Mouse (Mus musculus): ENCODE results near the gene Gsdma2.
"Not testable (repeated sequence)": the region's sequence is repeated elsewhere in the genome, so short reads cannot be mapped to it uniquely, and the experiment has no call there.

Gene Gsdma2

GRCm38 (mm10) chr11:98646459-98646858, at the start of gene Gsdma2:
Gene Gsdma2 (plus strand): TSS chr11:98646759.
- DNase-seq (ENCODE audit: low spot score) = no peak

- peak; percentile 83 for DNase-seq (ENCODE audit: low spot score)
Measured at GRCm38 (mm10) chr11:98597363-98597762, 49.2 kb upstream of the Gsdma2 start.

- no peak for DNase-seq (ENCODE audit: low spot score)
Measured at GRCm38 (mm10) chr11:98597991-98598390, 48.6 kb upstream of the Gsdma2 start, which contains the start of gene Lrrc3c. Gene Lrrc3c (plus strand): TSS chr11:98598291.

DNA sequence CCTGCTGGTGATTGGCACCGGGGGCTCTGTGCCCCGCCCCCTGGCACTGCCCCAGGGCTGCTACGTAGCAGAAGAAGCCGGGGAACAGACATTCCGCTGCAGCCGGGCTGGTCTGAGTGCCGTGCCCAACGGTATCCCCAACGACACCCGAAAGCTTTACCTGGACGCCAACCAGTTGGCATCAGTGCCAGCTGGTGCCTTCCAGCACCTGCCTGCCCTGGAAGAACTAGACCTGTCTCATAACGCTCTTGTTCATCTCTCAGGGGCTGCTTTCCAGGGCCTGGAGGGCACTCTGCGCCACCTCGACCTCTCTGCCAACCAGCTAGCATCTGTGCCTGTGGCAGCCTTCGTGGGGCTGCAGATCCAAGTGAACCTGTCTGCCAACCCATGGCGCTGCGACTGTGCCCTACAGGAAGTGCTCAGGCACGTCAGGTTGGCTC, 47.7 kb upstream of the Gsdma2 start:
- DNase-seq (ENCODE audit: low spot score) = no peak

GRCm38 (mm10) chr11:98599291-98599690, 47.3 kb upstream of the Gsdma2 start:
- no peak for DNase-seq (ENCODE audit: low spot score)

DNA sequence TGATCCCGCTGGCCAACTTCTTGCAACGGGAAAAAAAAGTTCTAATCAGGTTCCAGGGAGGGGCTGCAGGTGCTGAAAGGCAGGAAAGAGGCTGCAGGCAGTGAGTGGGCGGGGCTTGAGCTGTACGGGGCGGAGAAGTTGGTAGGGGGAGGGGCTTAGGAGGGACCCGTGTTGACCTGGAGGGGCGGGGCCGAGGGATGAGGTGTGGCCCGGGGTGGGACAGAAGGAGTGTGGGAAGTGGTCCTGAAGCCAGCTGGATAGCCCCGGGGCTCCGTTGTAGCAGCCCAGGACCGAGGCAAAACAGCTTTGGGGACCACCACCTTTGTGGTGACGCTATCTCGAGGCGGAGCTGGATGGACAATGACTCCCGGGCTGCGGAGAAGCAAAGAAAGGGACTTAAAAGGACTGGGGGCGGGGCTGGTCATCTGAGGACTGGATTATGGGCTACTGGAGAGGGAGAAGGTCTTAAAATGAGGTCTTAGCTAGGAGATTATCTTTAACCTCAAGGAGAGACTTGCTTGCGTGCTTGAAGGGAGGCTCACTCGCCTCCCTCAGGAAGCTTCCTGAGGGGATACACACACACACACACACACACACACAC, 44.4 kb upstream of the Gsdma2 start:
- DNase-seq (ENCODE audit: low spot score) = peak; percentile 43

DNA sequence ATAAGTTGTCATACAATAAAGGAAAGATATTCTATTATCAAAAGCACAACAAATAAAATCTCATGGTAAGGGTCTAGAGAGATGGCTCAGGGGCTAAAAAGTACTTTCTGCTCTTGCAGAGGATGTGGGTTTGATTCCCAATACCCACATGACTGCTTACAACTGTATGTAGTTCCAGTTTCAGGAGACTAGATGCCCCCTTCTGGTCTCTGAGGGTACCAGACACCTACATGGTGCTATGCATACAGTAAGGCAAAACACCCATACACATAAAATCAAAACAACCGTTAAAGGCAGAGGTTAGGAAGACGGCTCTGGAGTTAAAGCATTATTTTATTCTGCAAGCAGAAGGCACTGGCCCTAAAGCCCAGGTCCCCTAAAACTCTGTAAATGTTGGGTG, 42.6 kb upstream of the Gsdma2 start:
- no peak for DNase-seq (ENCODE audit: low spot score)

DNA sequence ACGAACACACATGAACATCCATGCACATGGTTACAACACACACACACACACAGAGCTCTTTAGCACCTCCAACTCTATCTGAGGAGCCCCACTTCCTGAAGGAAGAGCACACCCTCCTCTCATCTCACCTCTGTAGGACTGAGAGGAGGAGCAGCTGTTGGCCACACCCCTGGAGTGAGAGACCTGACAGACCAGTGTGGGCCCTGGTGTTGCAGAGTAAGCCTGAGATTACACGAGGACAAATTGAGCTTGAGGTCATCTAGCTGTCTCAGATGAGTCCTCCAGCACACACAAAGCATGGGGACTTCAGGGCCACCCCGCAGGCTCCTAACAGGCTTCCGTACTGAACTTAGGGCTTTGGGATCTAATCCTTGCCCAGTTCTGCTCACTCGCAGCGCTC, 41.6 kb upstream of the Gsdma2 start:
- DNase-seq (ENCODE audit: low spot score) = not testable (repeated sequence)

- DNase-seq (ENCODE audit: low spot score) = peak; percentile 50
Measured at GRCm38 (mm10) chr11:98606763-98607162, 39.8 kb upstream of the Gsdma2 start.

DNA sequence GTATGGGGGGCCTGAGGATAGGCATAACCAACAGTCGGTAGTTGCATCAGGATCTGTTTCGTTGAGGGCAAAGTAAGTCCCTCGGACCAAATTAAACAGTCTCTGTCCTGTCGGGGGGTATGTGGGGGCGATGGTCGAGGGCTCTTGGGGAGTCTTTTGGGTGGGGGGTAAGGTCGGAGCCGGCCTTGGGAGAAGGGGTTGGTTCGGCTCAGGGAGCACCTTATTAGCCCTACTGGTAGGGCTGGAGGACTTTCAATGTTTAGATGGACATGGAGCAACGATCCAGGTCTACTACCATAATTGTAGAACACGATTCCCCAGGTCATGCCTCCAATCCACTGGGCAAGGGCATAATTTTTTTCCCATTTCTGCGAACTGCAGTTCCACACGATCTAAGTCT, 25.8 kb upstream of the Gsdma2 start:
- no peak for DNase-seq (ENCODE audit: low spot score)

DNA sequence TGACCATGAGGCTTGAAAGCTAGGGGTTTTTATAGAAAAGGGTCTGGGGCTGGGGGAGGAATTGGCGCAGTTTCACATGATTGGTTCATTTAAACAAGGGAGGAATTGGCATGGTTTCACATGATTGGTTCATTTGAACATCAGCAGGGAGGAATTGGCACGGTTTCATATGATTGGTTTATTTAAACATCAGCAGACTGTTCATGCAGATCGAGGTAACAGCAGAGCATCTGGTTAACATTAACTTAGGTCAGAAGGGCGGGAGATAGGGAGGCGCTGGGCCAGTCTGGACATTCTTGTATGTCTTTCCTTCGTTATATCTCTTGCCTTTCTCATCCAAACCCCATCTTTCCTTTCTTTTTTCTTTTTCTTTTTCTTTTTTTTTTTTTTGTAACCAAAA, 22.6 kb upstream of the Gsdma2 start:
- DNase-seq (ENCODE audit: low spot score) = not testable (repeated sequence)

DNA sequence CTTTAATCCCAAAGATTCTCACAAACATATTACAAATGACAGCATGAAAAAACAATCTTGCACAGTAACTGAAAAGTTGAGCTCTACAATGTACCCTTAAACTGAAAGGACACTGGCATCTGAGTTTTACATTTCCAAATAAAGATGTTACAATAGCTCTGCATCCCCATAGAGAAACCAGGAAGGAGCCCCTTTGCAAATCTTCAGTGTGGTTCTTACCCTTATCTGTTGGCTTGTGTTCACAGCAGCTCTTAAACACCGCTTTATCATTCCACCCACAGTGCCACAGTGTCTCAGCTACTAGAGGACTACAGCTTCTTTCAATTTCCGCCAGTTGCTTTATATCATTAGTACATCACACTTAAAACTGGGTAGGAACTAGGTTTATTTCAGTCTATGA, 22.2 kb upstream of the Gsdma2 start:
- not testable (repeated sequence) for DNase-seq (ENCODE audit: low spot score)

GRCm38 (mm10) chr11:98625611-98626410, 20.7 kb upstream of the Gsdma2 start, which contains the start of the genes Gm12355 and Gsdma3:
Gene Gm12355 (minus strand): TSS chr11:98625661.
Gene Gsdma3 (plus strand): TSS chr11:98626360.
- no peak for DNase-seq (ENCODE audit: low spot score)

DNA sequence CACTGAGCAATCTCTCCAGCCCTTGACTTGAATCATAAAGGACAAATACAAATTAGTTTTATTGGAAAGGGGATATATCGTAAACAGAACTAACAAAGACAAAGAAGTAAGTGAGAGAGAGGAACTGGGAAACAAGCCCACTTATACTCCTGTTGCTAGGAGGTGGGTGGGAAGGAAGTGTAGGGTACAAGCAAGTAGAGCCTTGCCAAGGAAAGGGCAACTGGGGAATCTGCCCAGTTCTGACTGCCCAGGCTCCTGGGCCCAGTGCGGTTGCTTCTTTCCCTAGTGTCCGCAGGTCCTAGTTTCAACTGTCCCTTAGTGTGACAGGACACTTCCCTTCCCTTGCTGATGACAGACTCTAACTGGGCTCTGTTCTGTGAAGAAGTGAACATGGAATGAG, 17.9 kb upstream of the Gsdma2 start:
- no peak for DNase-seq (ENCODE audit: low spot score)

DNA sequence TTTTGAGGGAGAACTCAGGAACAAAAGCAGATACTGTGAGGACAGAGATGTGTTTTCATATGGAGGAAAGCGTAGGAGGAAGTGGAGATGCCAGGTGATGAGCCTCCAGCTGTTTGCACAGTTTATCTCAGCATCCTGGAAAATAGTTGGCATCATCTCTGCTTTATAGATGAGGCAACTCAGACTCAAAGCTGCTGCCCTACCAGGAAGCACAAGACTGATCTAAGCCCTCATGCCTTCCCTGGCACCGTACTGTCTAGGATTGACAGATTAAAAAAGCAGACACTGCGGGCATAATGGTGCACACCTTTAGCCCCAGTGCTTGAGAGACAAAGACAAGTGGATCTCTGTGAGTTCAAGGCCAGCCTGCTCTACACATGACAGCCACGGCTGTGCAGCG, 15.9 kb upstream of the Gsdma2 start:
- no peak for DNase-seq (ENCODE audit: low spot score)

- DNase-seq (ENCODE audit: low spot score) = peak; percentile 32
Measured at GRCm38 (mm10) chr11:98635312-98635970, 11.1 kb upstream of the Gsdma2 start.

DNA sequence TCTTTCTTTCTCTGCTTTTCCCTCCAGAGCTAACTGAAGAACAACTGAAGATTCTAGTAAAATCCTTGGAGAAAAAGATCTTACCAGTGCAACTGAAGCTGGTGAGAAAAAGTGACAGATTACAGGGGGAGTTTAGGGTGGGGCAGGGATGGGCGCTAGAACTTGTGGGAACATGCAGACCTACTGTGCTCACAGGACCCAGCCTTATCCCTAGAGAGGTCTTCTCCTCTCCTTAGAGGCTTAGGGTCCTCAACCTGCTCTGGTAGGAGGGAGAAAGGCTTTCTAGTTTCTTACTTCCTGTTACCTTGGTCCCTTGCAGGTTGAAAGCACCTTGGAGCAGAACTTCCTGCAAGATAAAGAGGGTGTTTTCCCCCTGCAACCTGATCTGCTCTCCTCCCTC, 9.1 kb upstream of the Gsdma2 start:
- DNase-seq (ENCODE audit: low spot score) = no peak

GRCm38 (mm10) chr11:98640091-98640490, 6.5 kb upstream of the Gsdma2 start:
- DNase-seq (ENCODE audit: low spot score) = no peak

DNA sequence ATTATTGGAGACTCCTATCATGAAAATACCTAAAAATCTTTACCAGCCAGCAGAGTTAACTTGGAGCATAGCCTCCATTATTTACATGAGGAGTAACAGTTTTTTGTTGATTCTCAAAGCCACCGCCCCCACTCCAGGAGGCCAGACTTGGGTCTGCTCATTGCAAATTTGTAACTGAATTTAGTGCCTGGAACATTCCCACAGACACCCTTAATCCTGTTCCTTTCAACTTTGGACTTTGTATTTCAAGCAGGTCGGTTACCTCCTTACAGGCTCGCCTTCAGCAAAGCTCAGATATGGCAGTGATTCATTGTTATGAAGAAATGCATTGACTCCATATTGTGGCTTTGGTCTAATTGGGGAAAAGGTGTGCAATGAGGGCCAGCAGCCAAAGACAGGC, 1.8 kb upstream of the Gsdma2 start:
- no peak for DNase-seq (ENCODE audit: low spot score)

DNA sequence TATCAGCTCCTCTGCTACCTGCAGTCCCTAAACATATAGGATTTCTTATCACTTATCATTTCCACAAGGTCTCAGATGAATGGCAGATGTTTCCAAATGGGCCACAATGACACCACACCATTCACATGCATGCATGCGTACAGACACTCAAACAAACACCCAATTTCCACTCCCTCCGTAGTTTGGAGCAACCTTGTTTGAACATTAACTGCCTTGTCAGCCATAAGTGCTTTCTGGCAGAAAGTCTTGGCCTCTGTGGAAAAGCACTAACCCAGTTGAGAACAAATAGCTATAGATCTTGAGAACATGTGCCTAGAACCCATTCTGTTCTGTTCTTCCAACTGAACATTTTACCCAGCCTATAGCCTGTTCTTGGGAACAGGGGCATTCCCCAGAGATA, 613 bp upstream of the Gsdma2 start:
- DNase-seq (ENCODE audit: low spot score) = no peak

DNA sequence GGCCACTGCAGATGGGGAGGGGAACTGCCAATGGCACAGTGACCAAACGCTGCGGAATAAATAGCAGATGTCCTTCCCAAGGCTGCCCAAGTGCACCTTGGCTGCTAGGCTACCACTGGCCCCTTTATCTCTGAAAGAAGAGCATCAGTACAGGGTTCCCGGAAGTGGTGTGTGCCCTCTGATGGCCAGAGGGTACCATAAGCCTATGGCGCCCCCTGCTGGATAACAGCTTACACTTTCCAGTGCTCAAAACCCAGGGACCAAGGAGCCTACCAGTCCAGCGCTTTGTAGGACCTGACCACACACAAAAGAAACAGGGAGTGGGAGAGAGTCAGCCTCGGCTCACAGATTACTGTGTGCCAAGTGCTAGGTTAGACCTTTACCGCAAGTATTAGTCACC, 8.5 kb downstream of the Gsdma2 start:
- DNase-seq (ENCODE audit: low spot score) = peak; percentile 40

GRCm38 (mm10) chr11:98660517-98660916, 14.0 kb downstream of the Gsdma2 start:
- DNase-seq (ENCODE audit: low spot score) = peak; percentile 53

GRCm38 (mm10) chr11:98664091-98664490, 17.5 kb downstream of the Gsdma2 start, which contains the start of gene Gsdma:
Gene Gsdma (plus strand): TSS chr11:98664351.
- no peak for DNase-seq (ENCODE audit: low spot score)
